Mouse (Mus musculus): ENCODE data around the gene Kcnd3. TPM values are rescaled to one million over a fixed set of nuclear protein-coding genes. Genes with fewer than 3 reads are reported as not detected.
A peak's percentile ranks its signal among the peaks of the same experiment; 100 is the strongest.

Gene Kcnd3
- polyA plus RNA-seq, 1 experiment from 2014 or later, result 0.37 TPM

DNA sequence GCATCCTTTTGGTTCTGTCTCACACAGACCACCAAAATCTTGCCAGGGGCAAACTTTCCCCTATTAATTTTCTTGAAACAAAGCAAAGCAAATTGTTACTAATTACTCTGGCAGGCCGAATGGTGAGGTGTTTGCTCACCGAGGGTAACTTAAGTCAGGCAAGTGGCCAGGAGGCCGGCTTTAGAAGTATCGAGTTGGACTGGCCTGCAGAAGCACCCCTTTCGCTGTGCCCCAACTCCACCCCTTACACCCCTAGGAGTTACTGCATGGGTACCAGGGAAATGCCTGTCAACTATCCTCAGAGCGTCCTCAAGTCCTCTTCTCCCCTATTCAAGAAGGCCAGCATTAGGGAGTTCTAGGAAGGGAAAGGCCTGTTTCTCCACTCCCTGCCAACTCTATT lies 251.4 kb downstream of the Kcnd3 start:
- ATAC-seq (replicated peaks; ENCODE audit: low FRiP score), result no peak
- H3K4me3 ChIP-seq (ENCODE audit: low read depth, low read length), result no peak overlapping the region

DNA sequence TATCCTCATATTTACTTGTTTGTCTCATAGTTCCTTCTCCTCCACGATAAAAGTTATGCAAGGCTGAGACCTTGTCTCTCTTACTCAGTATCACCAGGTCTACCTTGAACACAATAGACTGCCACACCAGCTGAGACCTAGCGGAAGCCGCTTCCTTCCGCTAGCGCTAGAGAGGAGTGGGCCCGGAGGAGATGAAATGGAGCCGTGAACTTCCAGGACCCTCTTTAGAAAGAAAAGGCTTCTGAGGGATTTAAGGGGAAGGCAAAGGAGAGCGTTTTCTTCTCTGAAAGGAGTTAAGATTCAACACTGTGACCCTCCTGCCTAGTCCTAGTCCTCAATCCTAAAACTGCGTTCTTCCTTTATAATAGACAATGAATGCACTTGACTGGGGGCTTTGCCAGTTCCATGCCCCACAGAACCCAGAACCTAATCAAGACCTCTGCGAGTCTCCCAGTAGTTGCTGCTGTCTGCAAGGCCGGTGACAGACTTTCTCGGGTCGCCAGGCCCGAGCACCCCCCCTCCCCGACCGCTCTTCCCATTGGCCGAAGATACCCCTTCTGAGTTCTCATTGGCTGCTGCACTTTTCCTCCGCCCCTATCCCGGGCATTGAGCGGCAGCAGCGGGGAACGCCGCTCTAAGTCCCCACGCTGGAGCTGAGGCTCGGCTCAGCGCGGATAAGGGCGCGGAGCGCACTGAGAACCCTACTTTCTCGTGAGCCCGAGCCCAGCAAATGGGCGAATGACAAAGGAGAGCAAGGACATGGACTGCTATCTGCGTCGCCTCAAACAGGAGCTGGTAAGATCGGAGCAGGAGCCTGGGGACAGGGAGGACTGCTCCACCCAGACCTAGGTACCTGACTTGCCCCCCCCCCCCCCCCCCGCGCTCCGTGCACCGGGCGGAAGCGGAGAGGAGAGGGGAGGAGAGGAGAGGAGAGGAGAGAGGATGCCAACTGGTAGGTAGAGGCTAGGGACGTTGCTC lies 252.2 kb downstream of the Kcnd3 start, which contains the start of gene Inka2:
Gene Inka2, plus strand, starts transcription at position 569 of the 978 bp plus-strand sequence.
- Histone ChIP-seq H3K27me3 (replicated peaks; ENCODE audit: control insufficient read depth, insufficient read depth, low read length) (peaks cover 17% of the 10 kb centered on the region), H3K9ac (ENCODE audit: low read depth, low read length) (peak within 1 kb of the TSS; percentile 61), H3K4me1 (replicated peaks; ENCODE audit: control insufficient read depth, insufficient read depth, low read length) (peaks cover 41% of the 10 kb centered on the region), H3K4me2 (peak within 1 kb of the TSS; percentile 100), H3K9me3 (ENCODE audit: control insufficient read depth, low read length) (no peaks in the 10 kb centered on the region), H3K27ac (ENCODE audit: low read depth, low read length) (no peak within 1 kb of the TSS), H3K4me3 (ENCODE audit: low read depth, low read length) (peak within 1 kb of the TSS; percentile 61), H3K36me3 (ENCODE audit: control insufficient read depth, insufficient read depth, low read length) (no peaks in the 10 kb centered on the region)
- ATAC-seq (replicated peaks; ENCODE audit: low FRiP score) (peak; percentile 94), DNase-seq (ENCODE audit: low spot score) (peak; percentile 79)
- 4% methylated on average over 39 of the region's 43 CpGs for WGBS

More for the DNA sequence above, 251.4 kb downstream of the Kcnd3 start:
- Histone ChIP-seq H3K27me3 (replicated peaks; ENCODE audit: control insufficient read depth, insufficient read depth, low read length) (peaks cover 17% of the 10 kb centered on the region), H3K9me3 (ENCODE audit: control insufficient read depth, low read length) (no peaks in the 10 kb centered on the region), H3K27ac (ENCODE audit: low read depth, low read length) (no peak overlapping the region), H3K4me2 (peak overlapping the region; percentile 100), H3K36me3 (ENCODE audit: control insufficient read depth, insufficient read depth, low read length) (no peaks in the 10 kb centered on the region), H3K9ac (ENCODE audit: low read depth, low read length) (no peak overlapping the region), H3K4me1 (replicated peaks; ENCODE audit: control insufficient read depth, insufficient read depth, low read length) (peaks cover 47% of the 10 kb centered on the region)
- 53% methylated on average over 6 of the region's 6 CpGs for WGBS
- DNase-seq (ENCODE audit: low spot score), result peak; percentile 29

DNA sequence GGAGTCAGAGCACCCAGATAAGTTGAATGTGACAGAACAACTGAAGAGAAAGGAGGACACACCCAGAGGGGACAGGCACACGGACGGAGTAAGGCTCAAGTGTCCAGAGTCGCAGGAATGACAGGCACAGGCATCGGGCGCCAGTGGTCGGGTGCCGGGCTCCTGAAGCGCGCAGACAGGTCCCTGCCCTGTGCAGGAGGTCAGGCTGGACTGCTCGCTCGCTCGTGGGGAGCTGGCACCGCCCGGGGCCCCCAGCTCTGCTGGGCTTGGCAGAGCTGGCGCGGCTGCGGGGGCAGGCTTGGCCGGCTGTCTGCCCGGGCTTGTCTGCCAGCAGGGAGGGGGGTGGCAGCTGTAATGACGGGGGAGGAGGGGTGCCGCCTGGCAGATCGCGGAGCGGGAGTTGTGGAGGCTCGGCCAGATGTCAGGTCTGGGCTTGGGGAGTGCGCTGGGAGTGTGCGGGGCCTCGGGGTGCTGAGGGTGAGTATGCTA lies 253.0 kb downstream of the Kcnd3 start:
- WGBS, result 0% methylated on average over 28 of the region's 28 CpGs
- peak; percentile 56 for DNase-seq (ENCODE audit: low spot score)
- Histone ChIP-seq H3K4me1 (replicated peaks; ENCODE audit: control insufficient read depth, insufficient read depth, low read length) (peaks cover 33% of the 10 kb centered on the region), H3K9me3 (ENCODE audit: control insufficient read depth, low read length) (no peaks in the 10 kb centered on the region), H3K4me3 (ENCODE audit: low read depth, low read length) (peak overlapping the region; percentile 61), H3K36me3 (ENCODE audit: control insufficient read depth, insufficient read depth, low read length) (no peaks in the 10 kb centered on the region), H3K27ac (ENCODE audit: low read depth, low read length) (no peak overlapping the region), H3K27me3 (replicated peaks; ENCODE audit: control insufficient read depth, insufficient read depth, low read length) (peaks cover 17% of the 10 kb centered on the region), H3K9ac (ENCODE audit: low read depth, low read length) (peak overlapping the region; percentile 61), H3K4me2 (peak overlapping the region; percentile 100)
- ATAC-seq (replicated peaks; ENCODE audit: low FRiP score), result peak; percentile 30

DNA sequence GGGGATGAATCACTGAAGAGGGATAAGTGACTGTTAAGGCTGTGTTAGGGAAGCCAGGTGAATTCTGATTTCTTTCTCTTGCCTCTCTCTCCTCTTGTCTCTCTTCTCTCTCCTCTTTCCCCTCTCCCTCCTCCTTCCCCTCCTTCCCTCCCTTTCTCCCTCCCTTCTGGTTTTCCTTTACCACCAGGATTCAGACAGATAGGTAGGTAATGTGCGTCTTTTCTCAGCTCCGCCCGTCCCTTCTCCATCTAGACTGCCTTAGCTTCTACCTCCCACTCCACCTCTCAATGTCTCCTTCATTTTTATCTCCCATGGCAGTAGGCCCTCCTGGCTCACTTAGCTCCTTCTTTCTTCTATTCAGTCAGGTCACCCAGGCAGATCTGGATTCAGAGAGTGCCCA lies 253.4 kb downstream of the Kcnd3 start:
- Histone ChIP-seq H3K4me1 (replicated peaks; ENCODE audit: control insufficient read depth, insufficient read depth, low read length) (peaks cover 30% of the 10 kb centered on the region), H3K27ac (ENCODE audit: low read depth, low read length) (no peak overlapping the region), H3K36me3 (ENCODE audit: control insufficient read depth, insufficient read depth, low read length) (no peaks in the 10 kb centered on the region), H3K27me3 (replicated peaks; ENCODE audit: control insufficient read depth, insufficient read depth, low read length) (peaks cover 17% of the 10 kb centered on the region), H3K9ac (ENCODE audit: low read depth, low read length) (peak overlapping the region; percentile 61), H3K4me3 (ENCODE audit: low read depth, low read length) (peak overlapping the region; percentile 61), H3K4me2 (peak overlapping the region; percentile 100), H3K9me3 (ENCODE audit: control insufficient read depth, low read length) (no peaks in the 10 kb centered on the region)
- 31% methylated on average over 3 of the region's 3 CpGs for WGBS
- ATAC-seq (replicated peaks; ENCODE audit: low FRiP score) (no peak), DNase-seq (ENCODE audit: low spot score) (peak; percentile 31)

DNA sequence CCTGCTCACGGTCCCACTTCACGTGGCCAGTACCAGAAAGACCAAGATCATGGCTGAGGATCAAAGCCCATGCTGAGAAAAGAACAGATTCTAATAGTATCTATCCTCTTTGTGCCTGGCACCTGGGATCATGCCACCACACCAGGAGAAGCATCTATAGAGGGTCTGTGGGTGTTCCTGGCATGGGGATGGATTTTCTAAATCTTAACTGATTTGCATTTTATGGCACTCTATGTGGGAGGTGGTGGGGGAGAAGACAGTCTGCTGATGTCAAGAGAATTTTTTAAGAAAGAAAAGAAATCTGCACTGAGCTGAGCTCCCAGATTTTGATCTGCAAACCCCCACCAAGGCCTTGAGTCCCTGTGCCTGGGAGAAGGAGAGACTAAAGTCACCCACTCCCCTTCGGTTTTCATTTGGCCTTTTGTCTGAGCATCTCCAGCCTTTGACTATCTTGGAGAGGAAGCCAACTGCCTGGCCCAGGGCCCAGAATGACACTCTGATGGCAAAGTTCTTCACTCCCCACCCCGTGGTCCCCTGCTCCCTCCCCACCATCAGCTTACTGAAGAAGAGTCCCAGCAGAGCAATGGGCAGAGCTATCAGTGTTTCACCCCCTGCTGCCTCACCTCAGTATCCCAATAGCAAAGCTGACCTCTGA lies 254.4 kb downstream of the Kcnd3 start:
- no peak for ATAC-seq (replicated peaks; ENCODE audit: low FRiP score)
- Histone ChIP-seq H3K27me3 (replicated peaks; ENCODE audit: control insufficient read depth, insufficient read depth, low read length) (peaks cover 17% of the 10 kb centered on the region), H3K36me3 (ENCODE audit: control insufficient read depth, insufficient read depth, low read length) (no peaks in the 10 kb centered on the region), H3K27ac (ENCODE audit: low read depth, low read length) (no peak overlapping the region), H3K9me3 (ENCODE audit: control insufficient read depth, low read length) (no peaks in the 10 kb centered on the region), H3K9ac (ENCODE audit: low read depth, low read length) (no peak overlapping the region), H3K4me2 (no peak overlapping the region), H3K4me1 (replicated peaks; ENCODE audit: control insufficient read depth, insufficient read depth, low read length) (peaks cover 27% of the 10 kb centered on the region), H3K4me3 (ENCODE audit: low read depth, low read length) (no peak overlapping the region)
- 50% methylated on average over 4 of the region's 4 CpGs for WGBS
- DNase-seq (ENCODE audit: low spot score), result peak; percentile 15

DNA sequence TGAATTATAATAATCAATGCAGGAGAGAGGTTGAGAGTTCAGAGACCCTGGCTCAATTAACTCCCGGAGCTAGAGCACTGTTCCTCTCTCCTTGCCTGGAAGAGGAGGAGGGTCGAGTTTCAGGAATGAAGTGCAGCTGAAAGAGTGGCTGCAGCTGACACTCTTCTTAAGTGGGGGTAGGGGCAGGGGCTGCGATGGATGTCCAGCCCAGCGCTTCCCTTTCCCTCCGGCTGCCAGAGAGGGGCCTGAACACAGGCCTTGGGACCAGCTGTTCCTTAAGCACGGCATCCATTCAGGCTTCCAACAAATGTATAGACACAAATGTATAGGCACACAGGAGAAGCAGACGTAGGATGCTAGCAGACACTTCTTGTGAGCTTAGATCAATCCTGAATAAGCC lies 255.5 kb downstream of the Kcnd3 start:
- H3K9ac ChIP-seq (ENCODE audit: low read depth, low read length), result no peak overlapping the region
- H3K27me3 ChIP-seq (replicated peaks; ENCODE audit: control insufficient read depth, insufficient read depth, low read length), result peaks cover 17% of the 10 kb centered on the region
- H3K36me3 ChIP-seq (ENCODE audit: control insufficient read depth, insufficient read depth, low read length), result no peaks in the 10 kb centered on the region
- H3K4me1 ChIP-seq (replicated peaks; ENCODE audit: control insufficient read depth, insufficient read depth, low read length), result peaks cover 20% of the 10 kb centered on the region
- no peak overlapping the region for H3K4me3 ChIP-seq (ENCODE audit: low read depth, low read length)
- 49% methylated on average over 7 of the region's 7 CpGs for WGBS
- DNase-seq (ENCODE audit: low spot score), result peak; percentile 29
- no peak for ATAC-seq (replicated peaks; ENCODE audit: low FRiP score)
- no peak overlapping the region for H3K4me2 ChIP-seq
- H3K9me3 ChIP-seq (ENCODE audit: control insufficient read depth, low read length), result no peaks in the 10 kb centered on the region
- H3K27ac ChIP-seq (ENCODE audit: low read depth, low read length), result no peak overlapping the region

DNA sequence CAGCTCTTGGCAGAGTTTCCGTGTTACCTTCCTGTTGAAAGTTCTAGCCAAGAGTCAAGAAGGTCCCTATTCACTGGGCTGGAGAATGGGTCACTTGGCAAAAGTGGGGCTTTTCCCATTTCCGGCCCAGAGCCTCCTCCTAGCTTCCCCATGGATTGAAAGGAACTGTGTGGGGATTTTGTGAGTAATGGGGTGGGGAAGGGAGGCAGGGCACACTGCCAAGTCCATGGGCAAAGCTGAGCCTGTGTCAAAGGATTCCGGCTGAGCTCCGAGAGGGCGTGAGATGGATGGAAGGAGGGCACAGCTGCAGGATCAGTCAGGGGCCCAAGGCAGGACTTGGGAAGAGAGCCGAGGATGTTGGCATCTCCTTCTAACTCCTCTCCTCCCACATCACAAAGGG lies 258.1 kb downstream of the Kcnd3 start:
- Histone ChIP-seq H3K36me3 (ENCODE audit: control insufficient read depth, insufficient read depth, low read length) (no peaks in the 10 kb centered on the region), H3K9me3 (ENCODE audit: control insufficient read depth, low read length) (no peaks in the 10 kb centered on the region), H3K27me3 (replicated peaks; ENCODE audit: control insufficient read depth, insufficient read depth, low read length) (peaks cover 14% of the 10 kb centered on the region), H3K4me3 (ENCODE audit: low read depth, low read length) (no peak overlapping the region), H3K27ac (ENCODE audit: low read depth, low read length) (no peak overlapping the region), H3K4me2 (no peak overlapping the region), H3K4me1 (replicated peaks; ENCODE audit: control insufficient read depth, insufficient read depth, low read length) (peaks cover 2% of the 10 kb centered on the region; the same call in 1 of the 2 replicates), H3K9ac (ENCODE audit: low read depth, low read length) (no peak overlapping the region)
- 70% methylated on average over 6 of the region's 6 CpGs for WGBS
- no peak for ATAC-seq (replicated peaks; ENCODE audit: low FRiP score)
- no peak for DNase-seq (ENCODE audit: low spot score)

DNA sequence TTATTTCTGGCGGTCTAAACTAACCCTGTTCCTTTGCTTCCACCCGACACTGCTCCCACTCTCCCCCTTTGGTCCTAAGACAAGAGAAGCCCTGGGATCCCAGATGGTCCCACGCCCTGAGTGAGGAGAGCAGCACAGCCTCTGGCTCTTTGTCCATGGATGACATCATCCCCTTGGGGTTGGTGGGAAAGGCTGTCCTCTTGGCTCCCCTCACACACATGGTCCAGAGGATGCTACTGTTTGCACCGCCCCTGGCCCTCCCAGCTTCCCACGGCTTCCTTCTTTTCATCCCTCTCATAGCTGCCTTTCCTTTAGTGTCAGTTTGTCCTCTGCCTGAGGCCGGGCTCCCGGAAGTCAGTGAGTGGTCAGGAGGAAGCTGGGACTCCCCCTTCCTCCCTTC lies 259.6 kb downstream of the Kcnd3 start:
- peaks cover 8% of the 10 kb centered on the region for H3K27me3 ChIP-seq (replicated peaks; ENCODE audit: control insufficient read depth, insufficient read depth, low read length)
- no peaks in the 10 kb centered on the region for H3K9me3 ChIP-seq (ENCODE audit: control insufficient read depth, low read length)
- H3K9ac ChIP-seq (ENCODE audit: low read depth, low read length), result no peak overlapping the region
- H3K4me2 ChIP-seq, result no peak overlapping the region
- DNase-seq (ENCODE audit: low spot score), result peak; percentile 28
- no peak; the same call in 1 of the 2 replicates for ATAC-seq (replicated peaks; ENCODE audit: low FRiP score)
- WGBS, result 60% methylated on average over 7 of the region's 7 CpGs
- no peaks in the 10 kb centered on the region for H3K36me3 ChIP-seq (ENCODE audit: control insufficient read depth, insufficient read depth, low read length)
- no peak overlapping the region for H3K4me3 ChIP-seq (ENCODE audit: low read depth, low read length)
- H3K4me1 ChIP-seq (replicated peaks; ENCODE audit: control insufficient read depth, insufficient read depth, low read length), result no peaks in the 10 kb centered on the region
- no peak overlapping the region for H3K27ac ChIP-seq (ENCODE audit: low read depth, low read length)

All from liver, embryonic 11.5 days (tissue).